8 mouse cellular contexts compared by ENCODE assay signal in genomic region chr17:93067850-93068249, GRCm38 (mm10).
DNase-seq lines count a peak whose midpoint lies in the region; ATAC-seq and TF ChIP-seq lines count a peak whose summit lies in the region.
"Not testable (repeated sequence)": the region's sequence is repeated elsewhere in the genome, so short reads cannot be mapped to it uniquely, and the experiment has no call there.

No protein-coding gene starts in this region.

- intact Hi-C loops in left cerebral cortex, adult 2 months (cut with DNase I) = not testable (repeated sequence)

- not testable (repeated sequence) for H3K27me3 ChIP-seq in CH12.LX (replicated peaks); intestine, postnatal 0 days (replicated peaks; ENCODE audit: control insufficient read depth, insufficient read depth, low read length)

- peak overlapping the region in 1 of 3 experiments; percentile 40 for H3K4me3 ChIP-seq in CH12.LX (replicated peaks in 1 of 3; ENCODE audit: low read depth in 2 of 3, low read length in 2 of 3, poor library complexity in 1 of 3)
- H3K4me3 ChIP-seq in intestine, postnatal 0 days (ENCODE audit: low read depth, low read length); left cerebral cortex, adult 2 months: not testable (repeated sequence)

- WGBS in intestine, postnatal 0 days = 61% methylated on average over 1 of the region's 1 CpGs

- H3K4me2 ChIP-seq in CH12.LX (ENCODE audit: insufficient read depth, low read depth, poor library complexity, severe bottlenecking) = peak overlapping the region; percentile 66; the same call in 1 of the 2 replicates
- H3K4me2 ChIP-seq in intestine, postnatal 0 days (replicated peaks; ENCODE audit: low read depth) = peak overlapping the region; percentile 4; the same call in 1 of the 2 replicates

- not testable (repeated sequence) for H3K27ac ChIP-seq in CH12.LX (ENCODE audit: insufficient read depth, low read depth); intestine, postnatal 0 days (ENCODE audit: low read depth, low read length); left cerebral cortex, adult 2 months

- not testable (repeated sequence) for H3K9ac ChIP-seq in CH12.LX (ENCODE audit: insufficient read depth, low read depth); intestine, postnatal 0 days (ENCODE audit: low read depth, low read length)

- not testable (repeated sequence) for DNase-seq in CH12.LX (ENCODE audit: extremely low read depth); left cerebral cortex, adult 2 months (ENCODE audit: extremely low spot score in 1 of 2, low spot score in 2 of 2)
- peak; percentile 6 for DNase-seq in adrenal gland, postnatal 10 days
- DNase-seq in embryo, embryonic 9.5 days (ENCODE audit: extremely low spot score) = peak; percentile 32
- DNase-seq in mesoderm, embryonic 11.5 days (ENCODE audit: low read depth, low spot score) = peak; percentile 39
- DNase-seq in right cerebral cortex, adult 18-20 months = peak; percentile 19

- H3K4me1 ChIP-seq in CH12.LX (ENCODE audit: control insufficient read depth in 1 of 2, insufficient read depth in 2 of 2); intestine, postnatal 0 days (replicated peaks; ENCODE audit: control insufficient read depth, insufficient read depth, low read length): not testable (repeated sequence)

- not testable (repeated sequence) for H3K36me3 ChIP-seq in CH12.LX (replicated peaks in 1 of 2; ENCODE audit: control insufficient read depth in 1 of 2, insufficient read depth in 1 of 2, low read length in 1 of 2); intestine, postnatal 0 days (ENCODE audit: control insufficient read depth, insufficient read depth)

- TF ChIP-seq CTCF in CH12.LX (conservative IDR thresholded peaks at IDR 0.05 in 1 of 2, IDR thresholded peaks at IDR 0.05 in 1 of 2; ENCODE audit: low read depth in 2 of 2, low read length in 2 of 2) = peak in 1 of 2 experiments; percentile 53; a peak in 2 of 4 replicates
- peak; percentile 51 for TF ChIP-seq CTCF in intestine, postnatal 0 days (IDR thresholded peaks at IDR 0.05; ENCODE audit: low read depth)
- TF ChIP-seq CTCF in left cerebral cortex, adult 2 months (IDR thresholded peaks at IDR 0.05) = peak; percentile 56

- TF ChIP-seq EP300 in CH12.LX (IDR thresholded peaks at IDR 0.05; ENCODE audit: low read length) = not testable (repeated sequence)

- peaks cover 12% of the 10 kb centered on the region for H3K9me3 ChIP-seq in CH12.LX (replicated peaks; ENCODE audit: low read length)
- not testable (repeated sequence) for H3K9me3 ChIP-seq in intestine, postnatal 0 days (ENCODE audit: control insufficient read depth)

- dilution Hi-C loops in CH12.LX (cut with MboI; ENCODE audit: extremely low pct_ligation_motif_present, extremely low pct_unique_long_range_greater_than_20kb, low sequenced_read_pairs) = not testable (repeated sequence)

- ATAC-seq in granulocyte monocyte progenitor cell, adult 5-6 weeks (replicated peaks; ENCODE audit: poor library complexity, severe bottlenecking) = peak; percentile 52
- ATAC-seq in intestine, postnatal 0 days = not testable (repeated sequence)

- TF ChIP-seq POLR2A in CH12.LX (IDR thresholded peaks at IDR 0.05; ENCODE audit: low read depth, low read length) = not testable (repeated sequence)

- in situ Hi-C loops in CH12.LX (cut with MboI; ENCODE audit: low pct_ligation_motif_present, low pct_unique_long_range_greater_than_20kb, low sequenced_read_pairs) = not testable (repeated sequence)

- peak; percentile 55 for TF ChIP-seq RAD21 in CH12.LX (IDR thresholded peaks at IDR 0.05; ENCODE audit: low read depth, low read length)

- not testable (repeated sequence) for H3K79me2 ChIP-seq in CH12.LX (replicated peaks; ENCODE audit: control insufficient read depth, extremely low read depth, insufficient read depth, poor library complexity, severe bottlenecking)

TF ChIP-seq in CH12.LX, 34 proteins besides CTCF, POLR2A, EP300 and RAD21:
- peak; percentile 22; the same call in 1 of the 2 replicates for TF ChIP-seq SMC3 (IDR thresholded peaks at IDR 0.05; ENCODE audit: low read depth, low read length)
